Mouse (Mus musculus) skeletal muscle tissue, postnatal 0 days (tissue): ENCODE results near the gene Parp2. TPM values are rescaled to one million over a fixed set of nuclear protein-coding genes. Genes with fewer than 3 reads are reported as not detected.

ENCODE experiments used
- polyA plus RNA-seq: library from polyadenylated mRNA; unstranded; fragments of >200 nt; fragmentation: Nextera tagmentation; extraction: Ambion mirVana; gene quantifications from 2 replicates; pipeline ENCODE4 v1.2.1, GENCODE M21; 2015

Gene Parp2
- 20.6 and 21.6 TPM in 2 replicates for polyA plus RNA-seq

GRCm38 (mm10) chr14:50807487-50808072 is at the start of gene Parp2, which contains the start of gene Ccnb1ip1:
Gene Parp2, plus strand, starts transcription at chr14:50807841.
Gene Ccnb1ip1, minus strand, starts transcription at chr14:50807732.

GRCm38 (mm10) chr14:50785251-50785637 is 22.4 kb upstream of the Parp2 start, which contains the start of gene Ttc5:
Gene Ttc5, minus strand, starts transcription at chr14:50785519.

DNA sequence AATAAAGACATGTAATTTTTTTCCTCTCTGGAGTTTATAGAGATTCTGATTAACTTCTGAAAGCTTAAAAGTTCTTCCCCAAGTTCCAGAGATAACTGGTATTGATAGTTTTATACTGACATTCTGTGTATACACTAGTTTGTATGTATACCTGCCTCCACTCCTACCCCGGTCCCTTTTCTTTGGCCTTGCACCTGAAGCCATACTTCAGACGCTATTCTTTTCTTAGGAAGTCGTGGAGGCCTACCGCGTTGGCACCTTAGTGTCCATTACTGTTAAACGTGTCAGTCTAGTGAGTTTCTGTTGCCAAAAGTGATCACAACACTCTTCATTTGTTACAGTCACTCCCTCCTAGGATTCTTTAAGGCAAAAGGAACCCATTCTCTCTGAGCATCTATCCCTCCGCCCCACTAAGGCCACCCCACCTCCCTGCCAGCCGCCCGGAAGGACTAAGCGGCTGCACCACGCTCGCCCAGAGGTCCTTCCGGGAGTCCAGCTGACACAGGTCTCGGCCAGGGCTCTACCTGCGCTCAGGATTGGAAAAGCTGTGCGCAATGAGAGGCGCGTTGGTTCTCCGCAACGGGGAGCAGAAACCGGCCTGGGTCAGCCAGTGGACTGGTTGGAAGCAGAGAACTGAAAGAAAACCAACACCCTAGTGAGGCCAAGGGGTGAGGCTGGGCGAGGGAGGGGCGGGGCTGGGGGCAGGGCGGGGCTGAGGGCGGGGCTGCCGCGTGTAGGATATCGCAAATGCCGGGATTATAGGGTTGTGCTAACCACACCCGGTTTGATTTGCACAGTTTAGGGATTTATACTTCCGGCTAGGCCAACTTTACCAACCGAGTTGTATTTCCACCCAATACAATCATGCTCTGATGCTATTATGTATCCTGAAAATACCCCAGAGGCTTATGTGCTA is 62.5 kb downstream of the Parp2 start, which contains the start of gene Tep1:
Gene Tep1, minus strand, starts transcription at position 672 of the 916 bp plus-strand sequence.

Other genes with a start within 250 kb of the Parp2 start
- gene Olfr744, start 193.0 kb upstream of the Parp2 start, polyA plus RNA-seq = not detected in 2 replicates
- not detected in 2 replicates for gene Olfr745, start 168.5 kb upstream of the Parp2 start, polyA plus RNA-seq
- gene Olfr746, start 160.8 kb upstream of the Parp2 start, polyA plus RNA-seq = not detected in 2 replicates
- not detected in 2 replicates for gene Olfr747, start 114.6 kb upstream of the Parp2 start, polyA plus RNA-seq
- not detected in 2 replicates for gene Olfr748, start 100.5 kb upstream of the Parp2 start, polyA plus RNA-seq
- not detected in 2 replicates for gene Olfr749, start 62.7 kb upstream of the Parp2 start, polyA plus RNA-seq
- gene Ttc5, start 22.3 kb upstream of the Parp2 start, polyA plus RNA-seq = 26.3 and 28.4 TPM in 2 replicates
- not detected in 2 replicates for gene Ccnb1ip1, start 109 bp upstream of the Parp2 start, polyA plus RNA-seq
- gene Tep1, start 62.7 kb downstream of the Parp2 start, polyA plus RNA-seq = 5.2 and 5.4 TPM in 2 replicates
- 1.6 TPM in 2 replicates for gene Klhl33, start 89.7 kb downstream of the Parp2 start, polyA plus RNA-seq
- 81.2 and 83.7 TPM in 2 replicates for gene Osgep, start 117.1 kb downstream of the Parp2 start, polyA plus RNA-seq
- 79.6 and 92.0 TPM in 2 replicates for gene Apex1, start 117.1 kb downstream of the Parp2 start, polyA plus RNA-seq
- 21.5 and 25.8 TPM in 2 replicates for gene Pip4p1, start 123.0 kb downstream of the Parp2 start, polyA plus RNA-seq
- 16.5 and 29.1 TPM in 2 replicates for gene Pnp, start 123.2 kb downstream of the Parp2 start, polyA plus RNA-seq
- not detected in 2 replicates for gene Gm49342, start 136.7 kb downstream of the Parp2 start, polyA plus RNA-seq
- gene Pnp2, start 148.2 kb downstream of the Parp2 start, polyA plus RNA-seq = 0.85 TPM in 1 of 2 replicates, not detected in the other
- 0.37 and 0.39 TPM in 2 replicates for gene Rnase10, start 199.9 kb downstream of the Parp2 start, polyA plus RNA-seq
- not detected in 2 replicates for gene Rnase9, start 234.0 kb downstream of the Parp2 start, polyA plus RNA-seq
- gene Rnase11, start 242.3 kb downstream of the Parp2 start, polyA plus RNA-seq = not detected in 2 replicates
- 0.31 TPM in 1 of 2 replicates, not detected in the other for gene Rnase12, start 249.8 kb downstream of the Parp2 start, polyA plus RNA-seq